In genomic region chr16:95715026-95715425, GRCm38 (mm10) we compare ENCODE assay signal across 21 mouse cellular contexts. TPM values are rescaled to one million over a fixed set of nuclear protein-coding genes. Genes with fewer than 3 reads are reported as not detected.
DNase-seq lines count a peak whose midpoint lies in the region; ATAC-seq and TF ChIP-seq lines count a peak whose summit lies in the region.
"Had no signal": no experiment of that assay in that cellular context is flagged by ENCODE, and none has a peak within 500 bp of the region (broad histone marks: within the 10 kb centered on the region; RNA-seq: fewer than 3 reads in every experiment).

No protein-coding gene starts in this region.

- no peak for TF ChIP-seq EP300 in stomach, postnatal 0 days (optimal IDR thresholded peaks at IDR 0.05)

- no peaks in the 10 kb centered on the region for H3K9me3 ChIP-seq in heart, embryonic 11.5 days (replicated peaks; ENCODE audit: control insufficient read depth, low read length)
- no peaks in the 10 kb centered on the region for H3K9me3 ChIP-seq in stomach, postnatal 0 days (ENCODE audit: control insufficient read depth, low read length)
- H3K9me3 ChIP-seq: forebrain, embryonic 10.5 days; limb, embryonic 15.5 days; lung, embryonic 15.5 days; megakaryocyte, embryonic 14.5 days; midbrain, embryonic 13.5 days had no signal

- TF ChIP-seq CTCF in stomach, postnatal 0 days (IDR thresholded peaks at IDR 0.05; ENCODE audit: low read depth), result no peak

- intact Hi-C loops in heart, postnatal 10 days (cut with DNase I), result no loop called here

- peak; percentile 66 to 80 for DNase-seq in heart, adult 18-20 months
- peak; percentile 48 for DNase-seq in lung, postnatal 14 days
- no peak for DNase-seq in lung, postnatal 4 days
- DNase-seq in heart, postnatal 10 days, result peak; percentile 48 to 57
- no peak for DNase-seq in stomach, postnatal 0 days (ENCODE audit: low spot score)
- DNase-seq in frontal cortex, adult 2 months (ENCODE audit: extremely low spot score in 1 of 2, low spot score in 1 of 2), result no peak
- DNase-seq: adrenal gland, postnatal 10 days; B cell, adult 2 months; cerebellum, adult 18-20 months; cerebellum, postnatal 14 days; kidney, postnatal 4 days; right cerebral cortex, postnatal 14 days had no signal

- no peak overlapping the region for H3K27ac ChIP-seq in heart, embryonic 11.5 days (ENCODE audit: low read depth, low read length)
- 0 out of 2 replicates have a peak overlapping the region, but pooled peaks have one; percentile 1 for H3K27ac ChIP-seq in stomach, postnatal 0 days (replicated peaks)
- H3K27ac ChIP-seq: forebrain, embryonic 10.5 days; limb, embryonic 15.5 days; liver, embryonic 14.5 days; lung, embryonic 15.5 days; midbrain, embryonic 13.5 days had no signal

- no peak for ATAC-seq in heart, embryonic 11.5 days (replicated peaks; ENCODE audit: insufficient number of reproducible peaks, low FRiP score, low TSS enrichment)
- ATAC-seq in stomach, postnatal 0 days (ENCODE audit: low FRiP score, low TSS enrichment), result no peak
- ATAC-seq: activated CD4-positive, CD25-positive, alpha-beta regulatory T cell, adult 4 months; intestine, postnatal 0 days; midbrain, embryonic 13.5 days had no signal

- H3K27me3 ChIP-seq in heart, embryonic 11.5 days (ENCODE audit: control insufficient read depth, insufficient read depth, low read length), result no peaks in the 10 kb centered on the region
- H3K27me3 ChIP-seq in stomach, postnatal 0 days (ENCODE audit: control insufficient read depth, insufficient read depth, low read length), result no peaks in the 10 kb centered on the region
- H3K27me3 ChIP-seq: limb, embryonic 15.5 days; lung, embryonic 15.5 days; midbrain, embryonic 13.5 days had no signal

- H3K4me1 ChIP-seq in heart, embryonic 11.5 days (ENCODE audit: control insufficient read depth, insufficient read depth, low read length), result no peaks in the 10 kb centered on the region
- no peaks in the 10 kb centered on the region for H3K4me1 ChIP-seq in stomach, postnatal 0 days (replicated peaks; ENCODE audit: control insufficient read depth, insufficient read depth)
- H3K4me1 ChIP-seq: forebrain, embryonic 10.5 days; limb, embryonic 15.5 days; lung, embryonic 15.5 days; megakaryocyte, embryonic 14.5 days; midbrain, embryonic 13.5 days had no signal

- H3K9ac ChIP-seq in heart, embryonic 11.5 days (ENCODE audit: low read depth, low read length), result no peak overlapping the region
- no peak overlapping the region for H3K9ac ChIP-seq in stomach, postnatal 0 days (ENCODE audit: low read length)
- H3K9ac ChIP-seq: limb, embryonic 15.5 days; liver, embryonic 14.5 days; lung, embryonic 15.5 days; midbrain, embryonic 13.5 days had no signal

- no peak overlapping the region for H3K4me3 ChIP-seq in heart, embryonic 11.5 days (ENCODE audit: low read depth, low read length)
- no peak overlapping the region for H3K4me3 ChIP-seq in stomach, postnatal 0 days (ENCODE audit: low read depth, low read length)
- H3K4me3 ChIP-seq: forebrain, embryonic 10.5 days; limb, embryonic 15.5 days; lung, embryonic 15.5 days; megakaryocyte, embryonic 14.5 days; midbrain, embryonic 13.5 days had no signal

- peaks cover 67% of the 10 kb centered on the region for H3K36me3 ChIP-seq in heart, embryonic 11.5 days (ENCODE audit: control insufficient read depth, insufficient read depth, low read length)
- peaks cover 80% of the 10 kb centered on the region for H3K36me3 ChIP-seq in stomach, postnatal 0 days (ENCODE audit: control insufficient read depth, insufficient read depth, low read length)

- WGBS in heart, embryonic 11.5 days (ENCODE audit: insufficient replicate concordance), result 91% methylated on average over 11 of the region's 11 CpGs
- 73% methylated on average over 11 of the region's 11 CpGs for WGBS in stomach, postnatal 0 days

- H3K4me2 ChIP-seq in heart, embryonic 11.5 days, result no peak overlapping the region
- H3K4me2 ChIP-seq in stomach, postnatal 0 days (replicated peaks; ENCODE audit: low read depth), result no peak overlapping the region
- H3K4me2 ChIP-seq: limb, embryonic 15.5 days; lung, embryonic 15.5 days; midbrain, embryonic 13.5 days had no signal

RNA-seq across cellular contexts. Expression of gene Ets2, which starts 13.2 kb away (rescaled TPM):
- 10 to 100 TPM; 44.7 to 51.2 TPM for total RNA-seq in heart, adult 18-20 months (2021)
- polyA plus RNA-seq in heart, embryonic 11.5 days (2014; fragmentation: Nextera tagmentation; extraction: Ambion mirVana), result 26.8 and 45.4 TPM in 2 replicates
- 100 to 1,000 TPM; 105 to 144 TPM for total RNA-seq in heart, postnatal 10 days (2021)
- 35.1 and 38.1 TPM in 2 replicates for polyA plus RNA-seq in stomach, postnatal 0 days (2015; fragmentation: Nextera tagmentation; extraction: Ambion mirVana)
- polyA plus RNA-seq in frontal cortex, adult 2 months (2012; rRNA removed), result 27.1 and 30.2 TPM in 2 replicates

Comparison
In these comparisons a context has a peak if more than half of its experiments do, and no peak if none do; other contexts are left out.
1. DNase-seq: peak in heart, adult 18-20 months (2 of 2), lung, postnatal 14 days (single experiment) and heart, postnatal 10 days (2 of 2); none in lung, postnatal 4 days (0 of 2), stomach, postnatal 0 days (single experiment) and frontal cortex, adult 2 months (0 of 2).